Mouse (Mus musculus) CH12.LX (cell line): ENCODE measurements around the gene Galk1. TPM values are rescaled to one million over a fixed set of nuclear protein-coding genes. Genes with fewer than 3 reads are reported as not detected.

Experiments used
- DNase-seq: peaks from one replicate; pipeline ENCODE4 v3.0.0-alpha.2; 2013; ENCODE audit errors: extremely low read depth
- H3K27ac ChIP-seq: 2 replicates; pipeline ENCODE4 v1.5.1; 2012; ENCODE audit warnings: low read depth, mild to moderate bottlenecking, control low read depth, moderate library complexity; ENCODE audit not compliant: insufficient read depth
- H3K27me3 ChIP-seq: replicated peaks from 2 replicates; pipeline ENCODE3; 2012; ENCODE audit warnings: inconsistent platforms
- H3K36me3 ChIP-seq, 2 experiments: replicated peaks in 1 of 2; 2 replicates each; pipeline versions ENCODE3 to v1.6.1; 2012; ENCODE audit warnings: inconsistent platforms in 1 of 2, low read length in 1 of 2, mild to moderate bottlenecking in 1 of 2, mixed read lengths in 1 of 2, moderate library complexity in 1 of 2; ENCODE audit not compliant: control insufficient read depth in 1 of 2, insufficient read depth in 1 of 2
- H3K4me1 ChIP-seq, 2 experiments: 2 replicates each; pipeline ENCODE4 v1.6.1; 2012; ENCODE audit warnings: inconsistent platforms in 1 of 2, moderate library complexity in 1 of 2; ENCODE audit not compliant: insufficient read depth in 2 of 2, control insufficient read depth in 1 of 2
- H3K4me2 ChIP-seq: 2 replicates; pipeline ENCODE4 v1.6.1; 2012; ENCODE audit warnings: low read depth, mild to moderate bottlenecking, control low read depth; ENCODE audit not compliant: poor library complexity, insufficient read depth, severe bottlenecking
- H3K4me3 ChIP-seq, 3 experiments: fragments of 150-350 bp in 1 of 3; sonication (generic) in 1 of 3; replicated peaks in 1 of 3; 2 replicates each; pipeline versions ENCODE3 to v1.5.1; 2011 to 2012; ENCODE audit warnings: low read depth in 2 of 3, low read length in 2 of 3, mild to moderate bottlenecking in 2 of 3, moderate library complexity in 2 of 3, control low read depth in 1 of 3, improper control_type of control experiment in 1 of 3, inconsistent platforms in 1 of 3, mixed read lengths in 1 of 3; ENCODE audit not compliant: poor library complexity in 1 of 3
- H3K79me2 ChIP-seq: replicated peaks from 2 replicates; pipeline ENCODE4 v1.6.1; 2012; ENCODE audit warnings: mild to moderate bottlenecking, moderate library complexity; ENCODE audit not compliant: control insufficient read depth, poor library complexity, insufficient read depth, severe bottlenecking; ENCODE audit errors: extremely low read depth
- H3K9ac ChIP-seq: 2 replicates; pipeline ENCODE4 v1.6.1; 2012; ENCODE audit warnings: low read depth, mild to moderate bottlenecking, control low read depth, moderate library complexity; ENCODE audit not compliant: insufficient read depth
- H3K9me3 ChIP-seq: replicated peaks from 2 replicates; pipeline ENCODE3; 2012; ENCODE audit warnings: low read length, inconsistent platforms, mixed read lengths
- BHLHE40 ChIP-seq: IDR thresholded peaks from 2 replicates; pipeline ENCODE4 v1.6.1; 2011; ENCODE audit warnings: mild to moderate bottlenecking, low read depth, low read length, improper control_type of control experiment
- CHD2 ChIP-seq: IDR thresholded peaks from 2 replicates; pipeline ENCODE4 v1.6.1; 2011; ENCODE audit warnings: low read length, improper control_type of control experiment
- E2F4 ChIP-seq: IDR thresholded peaks from 2 replicates; pipeline ENCODE4 v1.6.1; 2011; ENCODE audit warnings: low read depth, low read length, improper control_type of control experiment; ENCODE audit not compliant: insufficient replicate concordance
- ELF1 ChIP-seq: IDR thresholded peaks from 2 replicates; pipeline ENCODE4 v1.6.1; 2014; ENCODE audit warnings: low read depth, mild to moderate bottlenecking, inconsistent platforms, low read length, improper control_type of control experiment
- EP300 ChIP-seq: IDR thresholded peaks from 2 replicates; pipeline ENCODE4 v1.6.1; 2011; ENCODE audit warnings: low read length, improper control_type of control experiment
- HCFC1 ChIP-seq: IDR thresholded peaks from 2 replicates; pipeline ENCODE4 v1.6.1; 2012; ENCODE audit warnings: low read depth, mild to moderate bottlenecking, inconsistent platforms, low read length, improper control_type of control experiment
- IRF4 ChIP-seq: IDR thresholded peaks from 2 replicates; pipeline ENCODE4 v1.6.1; 2014; ENCODE audit warnings: low read depth, mild to moderate bottlenecking, inconsistent platforms, low read length, improper control_type of control experiment
- JUN ChIP-seq: IDR thresholded peaks from 2 replicates; pipeline ENCODE4 v1.6.1; 2011; ENCODE audit warnings: low read depth, mild to moderate bottlenecking, low read length, improper control_type of control experiment, moderate library complexity; ENCODE audit not compliant: insufficient read depth
- JUND ChIP-seq: conservative IDR thresholded peaks from 2 replicates; pipeline ENCODE4 v1.6.1; 2011; ENCODE audit warnings: low read depth, low read length, improper control_type of control experiment
- MAZ ChIP-seq: IDR thresholded peaks from 2 replicates; pipeline ENCODE4 v1.6.1; 2012; ENCODE audit warnings: low read depth, mild to moderate bottlenecking, inconsistent platforms, low read length, improper control_type of control experiment, moderate library complexity
- MXI1 ChIP-seq: IDR thresholded peaks from 2 replicates; pipeline ENCODE4 v1.6.1; 2011; ENCODE audit warnings: mild to moderate bottlenecking, low read depth, low read length, improper control_type of control experiment
- MYC ChIP-seq: IDR thresholded peaks from 2 replicates; pipeline ENCODE4 v1.6.1; 2011; ENCODE audit warnings: low read depth, mild to moderate bottlenecking, improper control_type of control experiment, low read length
- NRF1 ChIP-seq: IDR thresholded peaks from 2 replicates; pipeline ENCODE4 v1.6.1; 2014; ENCODE audit warnings: low read depth, mild to moderate bottlenecking, inconsistent platforms, low read length, improper control_type of control experiment, moderate library complexity
- PAX5 ChIP-seq: IDR thresholded peaks from 2 replicates; pipeline ENCODE4 v1.6.1; 2012; ENCODE audit warnings: low read length, inconsistent platforms, mixed read lengths
- POLR2AphosphoS2 ChIP-seq: IDR thresholded peaks from 2 replicates; pipeline ENCODE4 v1.6.1; 2011; ENCODE audit warnings: low read depth, low read length, improper control_type of control experiment
- RAD21 ChIP-seq: IDR thresholded peaks from 2 replicates; pipeline ENCODE4 v1.6.1; 2011; ENCODE audit warnings: low read depth, mild to moderate bottlenecking, low read length, improper control_type of control experiment, moderate library complexity
- SIN3A ChIP-seq: IDR thresholded peaks from 2 replicates; pipeline ENCODE4 v1.6.1; 2012; ENCODE audit warnings: low read length, improper control_type of control experiment, inconsistent platforms
- TCF12 ChIP-seq: IDR thresholded peaks from 2 replicates; pipeline ENCODE4 v1.6.1; 2014; ENCODE audit warnings: low read depth, mild to moderate bottlenecking, inconsistent platforms, low read length, improper control_type of control experiment
- UBTF ChIP-seq: IDR thresholded peaks from 2 replicates; pipeline ENCODE4 v1.6.1; 2012; ENCODE audit warnings: low read depth, mild to moderate bottlenecking, inconsistent platforms, low read length, improper control_type of control experiment, moderate library complexity
- USF1 ChIP-seq: IDR thresholded peaks from 2 replicates; pipeline ENCODE4 v1.6.1; 2014; ENCODE audit warnings: low read depth, mild to moderate bottlenecking, inconsistent platforms, low read length, improper control_type of control experiment
- USF2 ChIP-seq: conservative IDR thresholded peaks from 2 replicates; pipeline ENCODE4 v1.6.1; 2011; ENCODE audit warnings: low read depth, low read length, improper control_type of control experiment
- ZC3H11A ChIP-seq: IDR thresholded peaks from 2 replicates; pipeline ENCODE4 v1.6.1; 2012; ENCODE audit warnings: low read depth, mild to moderate bottlenecking, inconsistent platforms, low read length, improper control_type of control experiment
- ZKSCAN1 ChIP-seq: IDR thresholded peaks from 2 replicates; pipeline ENCODE4 v1.6.1; 2012; ENCODE audit warnings: low read depth, inconsistent platforms, low read length, improper control_type of control experiment, borderline replicate concordance
- ZNF384 ChIP-seq: IDR thresholded peaks from 2 replicates; pipeline ENCODE4 v1.6.1; 2012; ENCODE audit warnings: low read depth, low read length, improper control_type of control experiment, inconsistent platforms
- dilution Hi-C: fragments of 300-500 bp; cut with MboI; formaldehyde crosslinking; loops from 2 replicates; pipeline ENCODE4 v1.14.3; 2020; ENCODE audit warnings: low sequenced_read_pairs; ENCODE audit not compliant: extremely low pct_unique_long_range_greater_than_20kb, extremely low pct_ligation_motif_present
- in situ Hi-C: fragments of 300-500 bp; cut with MboI; formaldehyde crosslinking; loops from 3 replicates; pipeline ENCODE4 v1.14.3; 2019; ENCODE audit warnings: low sequenced_read_pairs, low pct_ligation_motif_present, low pct_unique_long_range_greater_than_20kb, mixed read lengths
- polyA plus RNA-seq: library from polyadenylated mRNA; unstranded; fragments of >175 nt; gene quantifications from 2 replicates; pipeline ENCODE4 v1.2.1, GENCODE M21; 2012; ENCODE audit warnings: low read depth; ENCODE audit not compliant: insufficient read length
- total RNA-seq, 2 experiments: library from RNA; depleted of rRNA; stranded (reverse); fragments of 300-350 nt in 1 of 2; fragments of >200 nt in 1 of 2; gene quantifications; 2 replicates each; pipeline ENCODE4 v1.2.3; 2012 to 2014

Galk1 gene
- total and polyA plus RNA-seq, 3 experiments, result 263 to 413 (median 293) TPM

DNA sequence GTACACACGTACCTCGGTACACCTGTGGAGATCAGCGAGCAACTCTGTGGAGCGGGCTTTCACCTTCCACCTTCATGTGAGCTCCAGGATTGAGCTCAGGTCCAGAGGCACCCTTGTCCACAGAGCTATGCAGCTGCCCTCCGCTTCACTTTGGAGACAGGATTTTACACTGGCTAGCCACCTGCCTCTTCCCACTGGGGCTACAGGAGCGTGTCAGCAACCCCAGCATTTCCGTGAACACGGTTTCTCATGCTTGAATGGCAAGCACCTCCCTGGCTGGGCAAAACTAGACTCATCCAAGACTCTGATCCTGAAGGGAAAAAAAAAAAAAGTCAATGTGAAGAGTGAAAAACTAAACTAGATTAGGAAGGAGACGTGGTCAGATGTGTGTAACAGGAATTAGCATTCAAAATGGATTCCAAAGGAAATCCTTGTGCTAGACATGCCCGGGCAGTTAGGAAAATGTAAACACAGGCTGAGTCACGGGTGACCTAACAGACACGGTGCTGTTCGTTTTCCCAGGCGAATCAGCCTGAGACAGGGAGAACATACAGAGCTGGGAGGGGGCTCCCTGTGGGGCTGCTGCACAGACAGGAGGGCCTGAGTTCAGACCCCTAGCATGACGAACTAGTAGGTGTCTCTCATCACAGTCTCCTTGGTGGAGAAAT, 42.4 kb downstream of the Galk1 start:
- H3K9me3 ChIP-seq, result no peaks in the 10 kb centered on the region
- H3K79me2 ChIP-seq, result no peaks in the 10 kb centered on the region
- no peak overlapping the region for H3K9ac ChIP-seq
- no peak for DNase-seq
- H3K27ac ChIP-seq, result no peak overlapping the region
- in situ Hi-C loops, result no loop called here
- peaks cover 10 to 21% of the 10 kb centered on the region in 2 experiments for H3K36me3 ChIP-seq
- dilution Hi-C loops, result no loop called here
- TF ChIP-seq NRF1 (no peak), RAD21 (no peak), POLR2AphosphoS2 (no peak), BHLHE40 (no peak), HCFC1 (no peak), MXI1 (no peak), IRF4 (no peak), E2F4 (no peak), JUN (no peak), ZC3H11A (no peak), USF2 (no peak), ZKSCAN1 (no peak), TCF12 (no peak), ELF1 (no peak), USF1 (no peak), MYC (no peak), JUND (no peak), UBTF (no peak)
- peaks cover 14 to 17% of the 10 kb centered on the region in 2 experiments for H3K4me1 ChIP-seq
- H3K4me3 ChIP-seq, result no peak overlapping the region
- no peak overlapping the region for H3K4me2 ChIP-seq
- peaks cover 17% of the 10 kb centered on the region for H3K27me3 ChIP-seq

DNA sequence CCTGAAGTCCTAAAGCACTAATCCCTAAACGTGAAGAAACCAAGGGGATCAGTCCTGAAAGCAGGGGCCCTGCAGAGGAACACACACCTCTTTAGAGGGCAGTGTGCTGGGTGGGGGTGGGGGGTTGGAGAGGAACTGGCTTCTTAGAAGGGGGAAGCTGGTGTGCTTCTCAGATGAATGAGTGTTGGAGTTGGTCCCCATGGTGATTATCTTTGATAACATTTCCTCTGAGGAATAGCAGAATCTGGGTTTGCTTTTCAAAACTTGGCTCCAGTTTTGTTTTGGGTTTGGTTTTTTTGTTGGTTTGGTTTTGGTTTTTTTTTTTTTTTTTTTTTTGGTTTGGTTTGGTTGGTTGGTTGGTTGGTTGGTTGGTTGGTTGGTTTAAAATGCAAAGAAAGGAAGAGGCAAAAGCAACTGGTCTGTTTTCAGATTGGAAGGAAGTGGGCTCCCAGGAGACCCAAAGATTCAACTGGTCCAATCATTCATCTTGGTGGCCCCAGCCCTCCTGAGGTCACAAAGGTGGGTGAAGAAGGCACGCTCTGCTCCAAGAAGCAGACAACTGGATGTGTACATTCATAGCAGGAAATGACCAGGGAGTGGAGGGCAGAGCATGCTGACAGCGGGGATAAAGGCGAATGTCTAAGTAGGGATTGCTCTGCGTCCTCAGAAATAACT, 43.7 kb downstream of the Galk1 start:
- Histone ChIP-seq H3K9ac (no peak overlapping the region), H3K4me3 (no peak overlapping the region), H3K9me3 (no peaks in the 10 kb centered on the region), H3K4me2 (peak overlapping the region; percentile 11; the same call in 1 of the 2 replicates), H3K27me3 (peaks cover 5% of the 10 kb centered on the region), H3K36me3 (peaks cover 23 to 34% of the 10 kb centered on the region in 2 experiments), H3K27ac (no peak overlapping the region), H3K4me1 (peaks cover 12 to 17% of the 10 kb centered on the region in 2 experiments), H3K79me2 (no peaks in the 10 kb centered on the region)
- peak; percentile 66 for DNase-seq
- in situ Hi-C loops, result no loop called here
- dilution Hi-C loops, result no loop called here
- 0 out of 2 replicates have a peak, but pooled peaks have one; percentile 28 for TF ChIP-seq JUND
- no peak for TF ChIP-seq CHD2
- peak; percentile 90 for TF ChIP-seq ZNF384
- 0 out of 2 replicates have a peak, but pooled peaks have one; percentile 6 for TF ChIP-seq MAZ
- TF ChIP-seq TCF12, result 0 out of 2 replicates have a peak, but pooled peaks have one; percentile 14
- no peak; the same call in 1 of the 2 replicates for TF ChIP-seq EP300
- TF ChIP-seq SIN3A, result peak; percentile 24; the same call in 1 of the 2 replicates
- 0 out of 2 replicates have a peak, but pooled peaks have one; percentile 14 for TF ChIP-seq HCFC1
- 0 out of 2 replicates have a peak, but pooled peaks have one; percentile 21 for TF ChIP-seq MYC
- peak; percentile 33; the same call in 1 of the 2 replicates for TF ChIP-seq IRF4
- TF ChIP-seq PAX5, result no peak
- TF ChIP-seq ELF1, result no peak
